Mouse (Mus musculus) G1E-ER4 (cell line): ENCODE data around the gene Ppp4r1. TPM values are rescaled to one million over a fixed set of nuclear protein-coding genes. Genes with fewer than 3 reads are reported as not detected.

Source experiments
- GATA1 ChIP-seq: IDR thresholded peaks from one replicate; pipeline ENCODE4 v1.8.0; 2012; ENCODE audit warnings: low read length, inconsistent platforms
- polyA plus RNA-seq: library from polyadenylated mRNA; stranded (reverse); fragments of >175 nt; gene quantifications from 2 replicates; pipeline ENCODE4 v1.2.3, GENCODE M21; 2012

Gene Ppp4r1
- polyA plus RNA-seq, 1 experiment, result 13.7 TPM

DNA sequence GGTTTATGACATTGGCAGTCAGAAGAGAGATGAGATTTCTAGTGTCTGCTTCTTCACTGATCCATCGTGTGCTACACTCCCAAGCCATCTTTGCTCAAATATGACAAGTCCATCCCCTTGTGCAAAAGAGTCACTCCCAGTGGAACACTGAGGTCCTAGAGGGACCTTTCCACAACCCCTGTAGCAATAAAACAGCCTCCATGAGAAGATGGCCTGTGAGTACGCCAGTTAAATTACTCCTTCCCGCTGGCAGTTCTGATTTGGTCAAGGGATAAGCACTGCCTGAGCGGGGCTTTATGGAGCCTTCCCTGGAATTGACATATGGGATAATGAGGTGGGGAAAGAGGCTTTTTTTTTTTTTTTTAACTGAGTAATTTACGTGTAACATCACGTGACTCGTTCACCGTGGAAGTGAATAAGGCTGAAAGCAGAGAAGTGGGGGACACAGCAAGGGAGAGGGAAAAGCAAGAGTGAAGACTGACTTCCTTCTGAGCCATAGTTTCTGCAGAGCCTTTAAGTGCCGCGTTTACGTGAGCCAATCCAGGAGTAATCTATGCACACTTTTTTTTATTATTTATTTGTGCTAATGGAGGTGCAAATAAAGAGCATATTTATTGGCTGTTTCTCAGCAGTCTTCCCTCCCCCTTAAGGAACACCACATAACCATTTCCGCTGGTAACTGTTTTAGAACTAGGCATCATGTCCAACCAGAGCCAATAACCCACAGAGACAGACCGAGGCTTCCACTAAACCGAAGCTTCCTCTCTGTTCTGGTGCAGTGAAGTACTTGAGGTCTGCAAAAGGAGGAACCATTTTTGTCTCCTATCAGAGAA lies 103.5 kb downstream of the Ppp4r1 start, which contains the start of gene Ralbp1:
Ralbp1 (minus strand) TSS at position 102 of the 833 bp plus-strand sequence.
- no peak for TF ChIP-seq GATA1

DNA sequence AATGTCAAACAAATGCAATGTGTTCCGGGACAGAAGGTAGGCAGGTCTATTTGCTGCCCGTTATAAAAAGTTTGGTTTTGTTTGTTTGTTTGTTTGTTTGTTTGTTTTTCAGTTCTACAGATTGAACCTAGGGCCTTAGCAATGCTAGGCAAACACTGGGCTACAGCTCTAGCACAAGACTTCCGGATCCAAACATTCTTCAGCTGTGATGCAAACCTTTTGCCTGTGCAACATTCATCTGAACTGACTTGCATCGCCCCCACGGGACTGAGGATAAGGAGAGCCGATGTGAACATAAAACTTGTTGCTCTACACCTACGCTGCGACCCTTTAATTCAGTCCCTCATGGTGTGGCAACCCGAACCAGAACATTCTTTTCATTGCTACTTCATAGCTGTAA lies 104.2 kb downstream of the Ppp4r1 start:
- no peak for TF ChIP-seq GATA1

DNA sequence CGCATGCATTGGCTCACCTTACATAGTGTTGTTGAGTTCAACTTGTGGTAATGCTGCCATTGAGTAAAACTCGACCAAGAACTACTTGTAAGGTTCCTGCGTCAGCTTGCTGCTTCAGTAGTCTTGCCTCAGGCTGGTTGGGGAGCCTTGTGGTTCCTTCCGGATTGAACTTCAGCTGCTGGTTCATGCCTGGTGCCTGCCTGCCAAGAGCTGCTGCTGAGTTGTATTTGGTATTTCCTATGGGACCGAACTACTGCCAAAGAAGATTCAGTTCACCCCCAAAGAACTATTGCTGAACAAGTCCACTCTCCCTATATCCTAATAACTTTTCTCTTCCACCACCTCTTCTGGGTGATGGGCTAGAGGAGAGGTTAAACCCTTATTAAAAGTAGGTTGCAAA lies 107.1 kb downstream of the Ppp4r1 start:
- TF ChIP-seq GATA1, result no peak

Other genes starting within 250 kb of the Ppp4r1 start
- gene Tmem232, start 241.8 kb upstream of the Ppp4r1 start, polyA plus RNA-seq, result not detected in 2 replicates
- gene Vapa, start 169.0 kb upstream of the Ppp4r1 start, polyA plus RNA-seq, result 126 and 174 TPM in 2 replicates
- not detected in 2 replicates for gene Txndc2, start 140.4 kb upstream of the Ppp4r1 start, polyA plus RNA-seq
- gene Rab31, start 9.8 kb upstream of the Ppp4r1 start, polyA plus RNA-seq, result 0.01 and 0.09 TPM in 2 replicates
- gene Ralbp1, start 103.2 kb downstream of the Ppp4r1 start, polyA plus RNA-seq, result 75.0 and 113 TPM in 2 replicates
- gene Twsg1, start 168.7 kb downstream of the Ppp4r1 start, polyA plus RNA-seq, result 28.4 and 51.7 TPM in 2 replicates